Mouse (Mus musculus): ENCODE data around the gene Zc3h12b. TPM values are rescaled to one million over a fixed set of nuclear protein-coding genes. Genes with fewer than 3 reads are reported as not detected.

Gene Zc3h12b
- total RNA-seq, 2 experiments from 2014 or later, result 0.47 to 0.92 TPM

GRCm38 (mm10) chrX:95969936-95970335, 258.5 kb downstream of the Zc3h12b start:
- intact Hi-C loops (cut with DNase I), result no loop called here
- DNase-seq (ENCODE audit: low spot score), result no peak

Other genes starting within 250 kb of the Zc3h12b start
- gene Asb12, start 153.7 kb upstream of the Zc3h12b start, total RNA-seq (2021), result 10 to 100 TPM; 15.4 to 15.5 TPM
- not detected for gene Pfn5, start 153.6 kb upstream of the Zc3h12b start, total RNA-seq (2021)
- gene Zc4h2, start 53.2 kb upstream of the Zc3h12b start, total RNA-seq (2021), result 1 to 10 TPM in 1 of 2 experiments, under 1 TPM in 1; 0.84 to 1.7 TPM
- 10 to 100 TPM; 36.7 to 36.8 TPM for gene Las1l, start 245.3 kb downstream of the Zc3h12b start, total RNA-seq (2021)

Data from heart, postnatal 25 days (tissue).